Mouse (Mus musculus): Measurements from ENCODE around the gene Gpr152. TPM values are rescaled to one million over a fixed set of nuclear protein-coding genes. Genes with fewer than 3 reads are reported as not detected.

Gpr152 gene
- total and polyA plus RNA-seq, 3 experiments = 0.03 TPM; not detected in 2

GRCm38 (mm10) chr19:4122411-4123370, 16.9 kb upstream of the Gpr152 start (continued):
- TF ChIP-seq POLR2A (IDR thresholded peaks at IDR 0.05; ENCODE audit: control insufficient read depth in 1 of 2, insufficient read depth in 1 of 2, low read depth in 1 of 2, low read length in 2 of 2, poor library complexity in 1 of 2) = 0 out of 4 replicates have a peak, but pooled peaks of 1 of the 2 experiments have one; percentile 35
- TF ChIP-seq ZMIZ1 (IDR thresholded peaks at IDR 0.05; ENCODE audit: low read depth, low read length) = no peak
- TF ChIP-seq EP300 (IDR thresholded peaks at IDR 0.05; ENCODE audit: low read depth in 1 of 2, low read length in 2 of 2) = peak; percentile 36 to 68; a peak in 2 of 4 replicates
- no peak for TF ChIP-seq BHLHE40 (IDR thresholded peaks at IDR 0.05; ENCODE audit: borderline replicate concordance, low read depth, low read length)
- no peak for TF ChIP-seq TAL1 (IDR thresholded peaks at IDR 0.05; ENCODE audit: low read length)
- no peak for TF ChIP-seq ZC3H11A (IDR thresholded peaks at IDR 0.05; ENCODE audit: low read depth, low read length)
- no peak for TF ChIP-seq POLR2AphosphoS2 (IDR thresholded peaks at IDR 0.05; ENCODE audit: low read length)
- peak; percentile 68; the same call in 1 of the 2 replicates for TF ChIP-seq MYC (IDR thresholded peaks at IDR 0.05; ENCODE audit: low read depth, low read length)
- no peak for TF ChIP-seq USF2 (IDR thresholded peaks at IDR 0.05; ENCODE audit: borderline replicate concordance in 1 of 2, insufficient read depth in 1 of 2, low read depth in 1 of 2, low read length in 2 of 2)
- TF ChIP-seq GATA1 (IDR thresholded peaks at IDR 0.05; ENCODE audit: low read depth, low read length) = peak; percentile 19; the same call in 1 of the 2 replicates
- TF ChIP-seq RAD21 (IDR thresholded peaks at IDR 0.05; ENCODE audit: low read depth, low read length) = peak; percentile 42
- TF ChIP-seq NELFE (IDR thresholded peaks at IDR 0.05; ENCODE audit: low read depth, low read length) = peak; percentile 23; the same call in 1 of the 2 replicates
- no peak for TF ChIP-seq USF1 (IDR thresholded peaks at IDR 0.05; ENCODE audit: low read depth, low read length)
- TF ChIP-seq TCF12 (IDR thresholded peaks at IDR 0.05; ENCODE audit: low read depth, low read length) = no peak
- TF ChIP-seq ELF1 (IDR thresholded peaks at IDR 0.05; ENCODE audit: low read depth, low read length) = no peak
- peak; percentile 68 for TF ChIP-seq ETS1 (IDR thresholded peaks at IDR 0.05; ENCODE audit: low read depth, low read length)
- no peak for TF ChIP-seq POLR2AphosphoS5 (IDR thresholded peaks at IDR 0.05; ENCODE audit: borderline replicate concordance, low read depth, low read length)
- TF ChIP-seq CHD2 (IDR thresholded peaks at IDR 0.05; ENCODE audit: low read length) = no peak; the same call in 1 of the 2 replicates
- TF ChIP-seq MAX (IDR thresholded peaks at IDR 0.05; ENCODE audit: low read length) = no peak
- TF ChIP-seq MYB (IDR thresholded peaks at IDR 0.05; ENCODE audit: low read depth, low read length) = no peak

GRCm38 (mm10) chr19:4124432-4124831, 15.2 kb upstream of the Gpr152 start:
- TF ChIP-seq CHD1 (IDR thresholded peaks at IDR 0.05; ENCODE audit: low read depth, low read length) (peak; percentile 17; the same call in 1 of the 2 replicates), SIN3A (IDR thresholded peaks at IDR 0.05; ENCODE audit: low read length) (0 out of 2 replicates have a peak, but pooled peaks have one; percentile 2), MXI1 (IDR thresholded peaks at IDR 0.05; ENCODE audit: low read depth, low read length) (0 out of 2 replicates have a peak, but pooled peaks have one; percentile 19), ZNF384 (IDR thresholded peaks at IDR 0.05; ENCODE audit: low read depth, low read length) (no peak)
- Histone ChIP-seq H3K4me3 (ENCODE audit: control insufficient read depth in 1 of 2, insufficient read depth in 1 of 2, low read depth in 2 of 2, low read length in 2 of 2) (no peak overlapping the region), H3K27ac (ENCODE audit: control insufficient read depth, low read depth, low read length) (peak overlapping the region; percentile 95), H3K36me3 (ENCODE audit: control insufficient read depth in 1 of 2, insufficient read depth in 2 of 2, low read length in 2 of 2) (peaks cover 0 to 41% of the 10 kb centered on the region in 2 experiments; a peak in 2 of 4 replicates), H3K4me1 (ENCODE audit: control insufficient read depth in 1 of 2, insufficient read depth in 2 of 2, low read length in 2 of 2) (peaks cover 25 to 27% of the 10 kb centered on the region in 2 experiments), H3K9me3 (replicated peaks; ENCODE audit: insufficient read depth, low read length) (no peaks in the 10 kb centered on the region), H3K9ac (ENCODE audit: control insufficient read depth, low read depth, low read length, poor library complexity, severe bottlenecking) (peak overlapping the region; percentile 64; the same call in 1 of the 2 replicates), H3K79me2 (ENCODE audit: control insufficient read depth, insufficient read depth, low read length, poor library complexity) (peaks cover 7% of the 10 kb centered on the region), H3K27me3 (ENCODE audit: control insufficient read depth in 1 of 2, insufficient read depth in 2 of 2, low read length in 2 of 2) (no peaks in the 10 kb centered on the region)
- peak; percentile 30 for DNase-seq (ENCODE audit: low read depth, low spot score)

All from MEL (cell line).